Mouse (Mus musculus) embryo, embryonic 11 days (tissue): ENCODE results near the gene Pfdn5.

Source experiments
- DNase-seq: peaks from one replicate; pipeline ENCODE4 v3.0.0-alpha.2; 2015

Pfdn5 gene

DNA sequence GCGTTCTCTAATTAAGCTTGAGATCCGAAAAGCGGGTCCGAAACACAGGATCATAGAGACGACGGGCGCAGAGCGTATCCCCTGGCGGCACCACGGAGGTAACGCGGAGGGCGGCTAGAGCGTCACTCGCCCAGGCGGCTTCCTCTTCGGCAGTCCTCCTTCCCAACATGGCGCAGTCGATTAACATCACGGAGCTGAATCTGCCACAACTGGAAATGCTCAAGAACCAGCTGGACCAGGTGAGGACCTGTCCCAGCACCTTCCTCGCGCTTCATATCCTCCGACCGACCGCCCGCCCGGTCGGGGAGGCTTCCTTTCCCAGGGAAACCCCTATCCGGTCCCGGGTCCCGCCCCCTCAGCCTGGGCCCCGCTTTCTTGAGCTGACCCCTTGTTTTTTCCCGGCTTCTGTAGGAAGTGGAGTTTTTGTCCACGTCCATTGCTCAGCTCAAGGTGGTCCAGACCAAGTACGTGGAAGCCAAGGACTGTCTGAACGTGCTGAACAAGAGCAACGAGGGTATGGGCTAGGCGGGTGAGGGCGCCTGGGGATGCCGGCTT, at the start of gene Pfdn5:
TSS of gene Pfdn5 (plus strand) at position 95 of the 555 bp plus-strand sequence.
- DNase-seq = peak; percentile 96

DNA sequence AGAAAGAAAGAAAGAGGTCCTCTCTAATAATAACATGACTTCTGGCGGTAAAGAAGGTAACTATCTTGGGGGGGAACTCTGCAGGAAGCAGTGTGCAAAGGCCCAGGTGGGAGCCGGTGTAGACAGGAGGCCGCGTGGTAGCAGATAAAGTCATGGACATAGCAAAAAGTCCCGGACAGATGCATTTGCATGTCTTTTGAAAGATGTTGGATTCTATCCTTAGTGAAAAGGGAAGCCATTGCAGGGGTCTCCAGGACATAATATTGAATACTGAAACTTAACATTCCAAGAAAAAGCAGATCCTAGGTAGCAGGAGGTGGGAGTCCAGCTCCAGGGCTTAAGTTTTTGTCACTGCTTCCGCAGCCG, 47.2 kb upstream of the Pfdn5 start:
- no peak for DNase-seq

DNA sequence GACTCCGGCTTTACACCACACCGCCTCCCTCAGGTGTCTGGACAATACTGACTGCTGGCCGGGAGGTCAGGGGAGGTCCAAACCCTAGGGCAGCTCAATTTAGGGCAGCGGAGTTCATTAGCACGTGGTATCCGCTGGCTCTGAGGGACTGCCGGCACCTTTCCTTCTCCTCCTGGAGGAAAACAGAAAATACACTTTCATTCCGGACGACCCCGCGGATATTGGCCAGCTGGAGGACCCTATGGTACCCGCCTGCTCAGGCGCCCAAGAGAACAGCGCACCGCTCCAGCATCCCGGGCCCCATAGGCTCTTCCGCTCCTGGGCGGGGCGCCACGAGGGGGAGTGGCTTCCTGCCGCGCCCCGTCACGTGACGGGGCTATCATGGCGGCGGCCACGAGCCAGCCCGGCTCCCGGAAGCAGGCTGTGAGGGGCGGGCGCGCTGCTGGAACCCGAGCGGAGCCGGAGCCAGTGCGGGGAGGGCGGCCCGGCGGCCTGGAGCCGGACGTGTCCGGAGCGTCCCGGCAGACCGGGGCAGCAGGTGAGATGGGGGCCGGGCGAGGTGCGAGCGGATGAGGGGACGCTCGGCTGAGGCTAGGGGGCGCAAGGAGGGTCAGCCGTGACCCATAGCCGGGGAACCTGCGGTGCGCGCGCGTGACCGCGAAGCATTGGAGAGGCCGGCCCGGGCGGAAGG, 46.7 kb upstream of the Pfdn5 start, which contains the start of gene Mfsd5:
TSS of gene Mfsd5 (plus strand) at position 363 of the 691 bp plus-strand sequence.
- peak; percentile 96 for DNase-seq

DNA sequence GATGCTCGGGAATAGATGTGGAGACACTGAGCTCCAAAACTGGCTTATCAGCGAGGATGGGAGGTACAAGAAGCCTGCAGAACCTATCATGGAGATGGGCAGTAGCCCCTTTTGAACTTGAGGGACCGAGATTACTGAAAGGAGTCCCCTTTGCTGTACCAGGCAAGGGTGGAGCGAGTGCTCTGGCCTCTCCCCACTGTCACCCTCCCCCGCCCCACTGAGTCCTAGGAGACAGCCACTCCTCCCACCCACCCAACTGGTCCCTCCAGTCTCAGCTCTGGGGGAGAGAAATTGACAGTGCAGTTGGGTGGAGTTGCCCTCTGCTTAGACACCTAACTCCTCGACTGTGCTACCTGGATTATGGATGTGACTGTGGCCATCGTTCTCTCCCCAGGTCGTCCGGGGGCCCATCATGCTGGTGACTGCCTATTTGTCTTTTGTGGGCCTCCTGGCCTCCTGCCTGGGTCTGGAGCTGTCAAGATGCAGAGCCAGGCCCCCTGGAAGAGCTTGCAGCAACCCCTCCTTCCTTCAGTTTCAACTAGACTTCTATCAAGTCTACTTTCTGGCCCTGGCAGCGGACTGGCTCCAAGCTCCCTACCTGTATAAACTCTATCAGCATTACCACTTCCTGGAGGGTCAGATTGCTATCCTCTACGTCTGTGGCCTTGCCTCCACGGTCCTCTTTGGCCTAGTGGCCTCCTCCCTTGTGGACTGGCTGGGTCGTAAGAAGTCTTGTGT, 46.0 kb upstream of the Pfdn5 start:
- DNase-seq = no peak

DNA sequence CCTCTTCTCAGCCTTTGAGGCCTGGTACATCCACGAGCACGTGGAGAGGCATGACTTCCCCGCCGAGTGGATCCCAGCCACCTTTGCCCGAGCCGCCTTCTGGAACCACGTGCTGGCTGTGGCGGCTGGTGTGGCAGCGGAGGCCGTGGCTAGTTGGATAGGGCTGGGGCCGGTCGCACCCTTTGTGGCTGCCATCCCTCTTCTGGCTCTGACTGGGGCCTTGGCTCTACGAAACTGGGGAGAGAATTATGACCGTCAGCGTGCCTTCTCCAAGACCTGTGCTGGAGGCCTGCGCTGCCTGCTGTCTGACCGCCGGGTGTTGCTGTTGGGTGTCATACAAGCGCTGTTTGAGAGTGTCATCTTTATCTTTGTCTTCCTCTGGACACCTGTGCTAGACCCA, 45.3 kb upstream of the Pfdn5 start:
- no peak for DNase-seq

DNA sequence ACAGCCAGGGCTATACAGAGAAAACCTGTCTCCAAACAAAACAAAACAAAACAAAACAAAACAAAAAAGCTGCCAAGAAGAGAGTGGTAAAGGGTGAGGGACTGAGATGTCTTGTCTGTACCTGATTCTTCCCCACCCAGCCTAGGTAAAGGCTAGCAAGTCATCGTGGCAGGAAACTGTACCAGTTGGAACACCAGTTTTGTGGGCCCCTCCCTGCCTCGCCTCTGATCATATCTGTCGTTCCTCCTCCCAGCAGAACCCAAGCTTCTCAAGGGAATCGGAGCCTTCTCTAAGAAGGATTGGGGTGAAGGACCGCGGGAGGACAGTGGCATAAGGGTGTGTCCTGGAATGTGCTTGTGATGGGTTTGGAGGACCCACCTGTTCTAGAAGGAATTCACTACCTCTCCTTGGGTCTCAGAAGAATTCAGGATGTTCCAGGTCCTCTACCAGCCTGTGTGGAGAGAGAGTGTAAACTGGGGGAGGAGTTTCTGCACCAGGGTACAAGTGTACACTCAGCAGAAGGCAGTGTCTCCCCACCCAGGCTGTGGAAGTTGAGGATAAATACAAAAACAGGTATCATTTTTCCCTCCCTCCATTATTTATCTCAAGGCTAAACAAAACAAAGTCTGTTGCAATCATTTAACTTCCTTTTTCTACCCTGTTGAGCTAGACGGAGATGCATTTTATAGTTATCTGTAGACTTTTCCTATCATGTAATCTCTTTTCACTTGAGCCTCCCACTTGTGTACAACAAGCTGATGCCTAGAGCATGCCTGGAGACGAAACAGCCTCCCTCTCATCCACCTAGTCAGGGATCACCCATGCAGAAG, 43.2 kb upstream of the Pfdn5 start:
- DNase-seq = no peak

DNA sequence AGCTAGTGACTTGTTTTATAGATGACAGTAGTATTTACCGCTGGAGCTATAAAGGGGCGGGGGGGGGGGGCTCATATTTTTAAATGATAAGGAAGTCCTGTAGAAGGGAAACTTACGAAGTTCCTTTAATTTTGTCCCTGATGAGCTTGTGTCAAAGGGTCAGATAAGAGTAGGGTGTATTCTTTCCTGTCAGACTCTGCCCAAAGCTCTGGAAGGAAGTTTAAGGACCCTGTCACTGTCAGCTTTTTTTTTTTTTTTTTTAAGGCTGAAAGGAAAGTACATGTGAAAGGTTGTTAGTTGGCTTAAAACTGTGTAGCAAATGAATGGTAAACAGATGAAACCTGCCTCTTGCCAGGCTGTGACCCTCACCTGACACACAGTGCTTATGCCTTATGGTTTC, 42.3 kb upstream of the Pfdn5 start:
- no peak for DNase-seq

DNA sequence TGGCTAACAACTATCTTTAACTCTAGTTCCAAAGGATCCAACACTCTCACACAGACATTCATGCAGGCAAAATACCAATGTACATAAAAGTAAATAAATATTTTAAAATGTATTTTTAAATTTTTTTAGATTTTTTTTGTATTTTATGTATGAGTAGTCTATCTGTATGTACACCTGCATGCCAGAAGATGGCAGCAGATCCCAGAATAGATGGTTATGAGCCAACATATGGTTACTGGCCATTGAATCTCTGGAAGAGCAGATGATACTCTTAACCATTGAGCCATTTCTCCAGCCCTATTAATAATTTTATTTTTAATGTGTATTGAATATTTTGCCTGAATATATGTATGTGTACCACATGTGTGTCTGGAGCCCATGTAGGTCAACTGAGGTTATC, 38.5 kb upstream of the Pfdn5 start:
- peak; percentile 64 for DNase-seq

DNA sequence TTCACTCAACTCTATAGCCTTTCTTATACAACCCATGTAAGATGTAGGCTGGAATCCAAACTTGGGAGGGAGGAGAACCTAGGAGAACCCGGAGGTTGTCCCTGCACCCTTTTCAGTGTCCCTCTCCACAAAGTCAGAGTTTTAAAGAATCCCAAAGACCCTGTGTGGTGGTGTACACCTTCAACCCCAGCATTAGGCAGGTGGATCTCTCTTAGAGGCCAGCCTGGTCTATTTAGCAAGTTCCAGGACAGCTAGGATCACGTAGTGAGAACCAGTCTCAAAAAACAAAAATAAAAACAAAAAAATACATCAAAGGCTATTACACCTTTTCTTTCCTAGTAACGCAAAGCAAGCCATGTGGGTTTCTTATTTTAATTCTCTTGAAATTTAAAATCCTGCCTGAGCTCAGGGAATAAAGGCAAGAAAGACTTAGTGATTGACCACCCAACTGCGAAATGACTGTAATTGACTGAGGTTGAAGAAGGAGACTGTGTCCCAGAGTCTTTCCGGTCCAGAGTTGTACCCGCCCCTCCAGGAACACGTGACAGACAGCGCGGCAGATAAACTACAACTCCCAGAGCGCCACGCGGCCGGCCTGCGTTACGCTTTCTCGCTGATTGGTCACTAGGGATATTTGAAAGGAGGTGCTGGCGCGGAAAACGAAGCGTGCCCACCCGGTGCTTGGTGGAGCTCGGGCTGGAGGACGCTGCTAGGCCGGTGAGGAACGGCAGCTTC, 30.1 kb upstream of the Pfdn5 start, which contains the start of gene Espl1:
TSS of gene Espl1 (plus strand) at position 634 of the 735 bp plus-strand sequence.
- DNase-seq = peak; percentile 97

DNA sequence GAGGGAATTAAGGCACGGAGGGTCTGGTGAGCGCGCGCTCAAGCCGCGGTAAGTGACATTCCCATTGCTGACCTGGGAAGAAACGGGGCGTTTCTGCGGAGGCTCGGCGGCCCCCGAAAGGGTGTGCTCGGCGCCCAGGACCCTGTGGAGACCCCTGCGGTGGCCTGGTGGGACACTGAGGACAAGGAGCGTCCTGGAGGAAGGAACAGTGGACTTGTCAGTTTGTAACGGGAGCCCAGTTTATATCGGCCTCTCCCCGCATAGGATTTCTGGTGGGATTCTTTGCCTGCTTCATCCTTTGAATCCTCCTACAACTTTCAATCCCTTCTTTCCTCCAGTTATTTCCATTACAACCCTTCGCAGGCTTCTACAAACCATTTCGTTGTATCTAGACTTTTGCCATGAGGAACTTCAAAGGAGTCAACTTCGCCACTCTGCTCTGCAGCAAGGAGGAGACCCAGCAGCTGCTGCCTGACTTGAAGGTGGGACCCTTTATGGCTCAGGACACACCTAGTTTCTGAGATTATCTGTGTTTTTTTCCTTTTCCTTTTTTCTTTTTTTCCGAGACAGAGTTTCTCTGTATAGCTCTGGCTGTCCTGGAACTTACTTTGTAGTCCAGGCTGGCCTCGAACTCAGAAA, 29.4 kb upstream of the Pfdn5 start:
- no peak for DNase-seq

DNA sequence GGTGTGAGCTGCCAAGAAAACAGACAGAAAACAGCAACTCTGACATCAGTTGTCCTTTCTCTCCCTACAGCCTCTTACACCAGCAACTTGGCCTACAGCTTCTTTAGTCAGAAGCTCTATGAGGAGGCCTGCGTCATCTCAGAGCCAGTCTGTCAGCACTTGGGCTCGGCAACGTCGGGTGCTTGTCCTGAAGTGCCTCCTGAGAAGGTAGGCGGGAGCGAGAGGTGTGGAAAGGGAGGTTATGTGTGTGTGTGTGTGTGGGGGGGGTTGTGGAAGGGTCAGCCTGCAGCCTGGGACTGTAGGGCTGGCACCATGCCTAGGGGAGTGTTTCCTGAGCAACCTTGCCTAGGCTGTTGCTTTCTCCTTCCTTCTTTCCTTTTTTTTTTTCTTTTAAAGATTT, 23.4 kb upstream of the Pfdn5 start:
- no peak for DNase-seq

DNA sequence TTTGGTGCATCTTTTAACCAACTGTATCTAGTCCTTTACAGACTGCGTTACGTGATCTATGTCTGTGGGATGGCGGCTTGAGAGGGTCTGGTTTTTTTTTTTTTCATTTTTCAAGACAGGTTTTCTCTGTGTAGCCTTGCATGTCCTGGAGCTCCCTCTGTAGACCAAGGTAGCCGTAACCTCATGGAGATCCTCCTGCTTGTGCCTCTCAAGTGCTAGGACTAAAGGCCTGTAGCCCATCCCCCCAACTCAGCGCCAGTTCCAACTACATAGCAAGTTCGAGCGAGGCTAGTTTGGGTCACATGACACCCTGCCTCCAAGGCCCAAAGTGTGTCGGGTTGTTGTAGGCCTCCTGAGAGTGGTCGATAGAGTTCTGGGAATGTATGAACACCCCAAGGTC, 17.2 kb upstream of the Pfdn5 start:
- DNase-seq = no peak

DNA sequence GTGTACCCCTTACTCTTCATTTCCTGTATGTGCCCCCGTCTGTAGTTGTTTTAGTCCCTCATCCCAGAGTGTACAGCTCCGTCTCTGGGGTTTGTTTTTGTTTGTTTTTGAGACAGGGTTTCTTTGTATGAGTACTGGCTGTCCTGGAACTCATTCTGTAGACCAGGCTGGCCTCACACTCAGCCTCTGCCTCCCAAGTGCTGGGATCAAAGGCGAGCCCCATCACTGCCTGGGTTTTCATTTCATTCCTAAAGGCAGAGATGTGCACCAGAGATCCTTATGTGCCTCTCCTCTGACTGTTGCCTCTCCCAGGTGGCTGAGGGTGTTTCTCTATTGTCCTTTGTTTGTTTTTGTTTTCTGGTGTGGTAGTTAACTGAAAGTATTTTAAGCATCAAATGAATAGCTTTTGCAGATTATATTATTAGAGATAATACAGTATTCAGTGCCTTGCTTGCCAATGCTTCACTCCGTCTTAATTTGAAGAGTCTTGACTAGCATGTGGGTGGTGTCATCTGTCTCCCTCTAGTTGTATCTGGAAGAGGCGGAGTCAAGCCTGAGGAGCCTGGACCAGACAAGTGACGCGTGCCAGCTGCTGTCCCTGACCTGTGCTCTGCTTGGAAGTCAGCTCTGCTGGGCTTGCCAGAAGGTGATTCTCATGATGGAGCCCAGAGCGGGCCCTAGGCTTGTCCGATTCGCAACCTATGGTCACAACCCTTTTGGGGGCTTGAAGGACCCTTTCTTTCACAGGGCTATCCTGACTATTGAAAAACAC, 15.7 kb upstream of the Pfdn5 start:
- DNase-seq = peak; percentile 7

DNA sequence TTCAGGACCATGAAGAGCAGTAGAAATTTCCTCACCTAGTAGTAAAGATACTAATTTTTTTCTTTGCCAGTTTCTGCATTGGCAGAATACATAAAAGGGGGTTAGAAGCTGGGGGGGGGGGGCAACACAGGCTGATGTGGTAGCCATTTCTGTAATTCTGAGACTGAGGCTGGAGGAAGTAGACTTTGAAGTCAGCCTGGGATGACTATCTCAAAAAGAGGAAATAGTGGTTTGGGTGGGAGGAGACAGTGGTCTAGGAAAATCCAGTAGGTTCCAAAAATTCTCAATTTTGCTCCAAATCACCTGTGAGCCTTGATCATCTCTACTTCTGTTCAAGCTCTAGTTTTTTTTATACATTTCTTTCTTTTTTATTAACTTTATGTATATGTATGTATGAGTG, 14.4 kb upstream of the Pfdn5 start:
- no peak for DNase-seq

DNA sequence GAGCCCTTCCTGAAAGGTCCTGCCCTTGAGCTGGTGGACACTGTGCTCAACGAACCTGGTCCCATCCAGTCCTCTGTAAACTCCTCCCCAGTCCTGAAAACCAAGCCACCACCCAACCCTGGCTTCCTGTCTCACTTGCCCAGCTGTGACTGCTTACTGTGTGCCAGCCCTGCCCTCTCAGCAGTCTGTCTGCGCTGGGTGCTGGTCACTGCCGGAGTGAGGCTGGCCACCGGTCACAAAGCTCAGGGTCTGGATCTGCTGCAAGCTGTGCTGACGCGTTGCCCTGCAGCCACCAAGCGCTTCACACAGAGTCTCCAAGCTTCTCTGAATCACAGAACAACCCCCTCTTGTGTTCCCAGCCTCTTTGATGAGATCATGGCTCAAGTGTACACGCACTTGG, 10.6 kb upstream of the Pfdn5 start:
- no peak for DNase-seq

DNA sequence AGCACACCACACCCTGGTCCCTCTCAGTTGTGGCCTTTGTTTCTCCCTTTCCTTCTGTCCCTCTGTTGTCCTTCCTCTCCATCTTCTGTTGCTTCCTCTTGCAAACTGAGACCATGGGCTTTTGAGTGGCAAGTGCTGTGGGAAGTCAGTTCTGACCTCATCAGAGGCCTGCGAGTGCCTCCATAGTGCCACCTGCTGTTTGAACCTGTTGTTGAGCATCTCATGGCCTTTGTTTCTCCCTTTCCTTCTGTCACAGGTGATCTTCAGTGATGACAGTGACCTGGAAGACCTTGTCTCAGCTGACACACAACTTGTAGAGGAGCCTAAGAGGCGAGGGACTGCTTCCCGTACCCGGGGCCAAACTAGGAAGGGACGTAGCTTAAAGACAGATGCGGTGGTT, 9.7 kb upstream of the Pfdn5 start:
- DNase-seq = peak; percentile 67

DNA sequence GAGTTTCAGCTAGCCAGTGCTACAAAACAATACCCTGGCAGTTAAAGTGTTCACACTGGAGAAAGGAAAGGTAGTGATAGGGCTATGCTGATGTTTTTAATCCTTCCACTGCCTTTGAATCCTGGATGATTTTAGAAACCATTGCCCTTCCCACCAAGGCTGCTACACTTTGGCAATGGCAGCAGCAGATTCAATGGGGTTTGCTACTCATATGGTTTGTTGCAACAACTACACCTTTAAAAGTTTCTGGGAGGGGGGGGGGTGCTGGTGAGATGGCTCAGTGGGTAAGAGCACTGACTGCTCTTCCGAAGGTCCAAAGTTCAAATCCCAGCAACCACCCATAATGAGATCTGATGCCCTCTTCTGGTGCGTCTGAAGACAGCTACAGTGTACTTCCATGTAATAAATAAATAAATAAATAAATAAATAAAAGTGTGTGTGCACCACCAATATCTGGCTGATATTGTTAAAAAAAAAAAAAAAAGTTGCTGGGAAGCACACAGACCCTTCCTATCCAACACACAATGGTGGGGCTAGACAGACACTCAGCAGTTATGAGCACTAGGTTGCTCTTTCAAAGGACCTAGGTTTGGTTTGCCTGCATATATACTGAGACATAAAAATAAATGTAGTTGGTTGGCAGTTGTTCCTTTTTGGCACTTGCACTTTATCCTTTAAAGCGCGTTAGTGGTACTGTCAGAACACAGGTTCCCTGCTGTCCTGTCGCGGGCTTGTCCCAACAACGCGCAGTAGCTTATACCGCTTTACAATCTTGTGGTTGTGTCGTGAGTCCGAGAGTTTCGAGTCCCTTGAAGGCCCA, 1.1 kb upstream of the Pfdn5 start:
- no peak for DNase-seq

DNA sequence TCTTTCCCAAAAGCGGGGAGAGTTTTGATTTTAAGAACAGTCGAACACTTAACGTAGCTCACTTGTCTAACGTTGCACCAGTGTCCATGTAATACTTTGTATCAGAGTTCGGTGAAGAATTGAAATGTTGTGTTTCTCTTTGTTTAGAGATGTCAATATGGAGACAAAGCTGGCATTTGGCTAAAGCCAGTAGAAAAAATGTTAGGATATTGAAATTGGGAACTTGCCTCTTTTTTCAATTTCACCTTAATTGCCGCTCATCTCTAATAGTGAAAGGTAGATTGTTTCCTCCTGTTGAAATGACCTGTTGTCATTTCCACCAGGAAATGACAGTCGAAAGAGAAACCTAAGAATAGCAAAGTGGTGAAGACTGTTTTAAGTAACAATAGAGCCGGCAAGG, 976 bp downstream of the Pfdn5 start:
- DNase-seq = no peak

DNA sequence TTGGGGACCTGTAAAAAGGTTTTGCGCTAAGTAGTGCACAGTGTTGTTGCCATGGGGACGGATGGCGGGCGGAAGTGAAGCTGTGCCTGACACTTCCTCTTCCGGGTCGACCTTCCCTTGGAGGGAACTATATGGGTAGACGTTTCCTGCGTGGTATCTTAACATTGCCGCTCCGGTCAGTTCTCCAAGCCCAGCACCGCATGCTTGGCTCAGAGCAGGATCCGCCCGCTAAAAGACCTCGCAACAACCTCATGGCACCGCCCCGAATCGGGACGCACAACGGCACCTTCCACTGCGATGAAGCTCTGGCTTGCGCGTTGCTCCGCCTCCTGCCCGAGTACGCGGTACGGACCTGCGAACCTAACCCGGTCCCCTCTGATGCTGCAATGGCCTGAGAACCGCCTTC, 5.7 kb downstream of the Pfdn5 start, which contains the start of gene Myg1:
TSS of gene Myg1 (plus strand) at position 100 of the 406 bp plus-strand sequence.
- DNase-seq = peak; percentile 94

DNA sequence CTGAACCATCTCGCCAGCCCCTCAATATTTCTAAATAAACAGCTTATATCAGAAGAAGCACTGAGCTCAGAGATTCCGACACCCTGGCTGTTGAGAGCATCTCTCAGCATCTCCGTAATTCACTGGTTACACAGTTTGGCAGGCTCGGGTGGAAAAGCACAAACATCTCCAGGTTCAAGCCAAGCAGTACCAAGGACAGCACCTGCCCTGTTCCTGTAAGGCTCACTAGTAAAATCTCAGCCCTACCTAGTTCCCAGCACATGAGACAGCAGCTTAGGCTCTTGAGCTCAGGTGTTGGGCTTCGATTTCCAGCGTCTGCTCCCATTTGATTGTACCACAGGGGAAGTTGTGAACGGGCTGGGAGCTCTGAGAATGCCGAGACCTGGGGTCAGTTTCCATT, 9.3 kb downstream of the Pfdn5 start:
- DNase-seq = no peak
